Mouse (Mus musculus) heart, adult 2 months (tissue): ENCODE measurements at regions not wholly inside any gene's neighbourhood (a gene's known extent, or its start where the extent isn't known, plus 50 kb on each side); places are given as distances from the start of the nearest gene placed in this dataset.

Experiments used
- DNase-seq, 2 experiments: peaks; one replicate each; pipeline ENCODE4 v3.0.0; 2021
- H3K27ac ChIP-seq: fragments of 200-600 bp; 2 replicates; pipeline ENCODE4 v1.8.1; 2022
- H3K27me3 ChIP-seq: fragments of 200-500 bp; 2 replicates; pipeline ENCODE4 v1.6.1; 2012; ENCODE audit warnings: mild to moderate bottlenecking, low read length, inconsistent platforms, mixed read lengths; ENCODE audit not compliant: control insufficient read depth, insufficient read depth
- H3K36me3 ChIP-seq: fragments of 200-500 bp; 2 replicates; pipeline ENCODE4 v1.6.1; 2012; ENCODE audit warnings: low read length, inconsistent platforms; ENCODE audit not compliant: control insufficient read depth, insufficient read depth
- H3K4me1 ChIP-seq: fragments of 200-500 bp; 2 replicates; pipeline ENCODE4 v1.6.1; 2011; ENCODE audit warnings: low read length; ENCODE audit not compliant: control insufficient read depth, insufficient read depth
- H3K4me3 ChIP-seq: fragments of 200-600 bp; 2 replicates; pipeline ENCODE4 v1.8.1; 2022
- H3K79me2 ChIP-seq: fragments of 200-500 bp; replicated peaks from 2 replicates; pipeline ENCODE4 v1.6.1; 2012; ENCODE audit warnings: mild to moderate bottlenecking, inconsistent platforms, low read length, moderate library complexity, mixed read lengths; ENCODE audit not compliant: control insufficient read depth, insufficient read depth
- H3K9ac ChIP-seq: fragments of 200-500 bp; 2 replicates; pipeline ENCODE4 v1.6.1; 2012; ENCODE audit warnings: low read depth, mild to moderate bottlenecking, control low read depth, inconsistent platforms, low read length, mixed read lengths
- CTCF ChIP-seq: fragments of 200-600 bp; IDR thresholded peaks from 2 replicates; pipeline ENCODE4 v1.8.1; 2022; ENCODE audit warnings: antibody characterized with exemption, mild to moderate bottlenecking, moderate library complexity
- EP300 ChIP-seq: fragments of 200-500 bp; IDR thresholded peaks from 2 replicates; pipeline ENCODE4 v1.6.1; 2011; ENCODE audit warnings: low read depth, low read length, control low read depth; ENCODE audit not compliant: insufficient read depth
- POLR2A ChIP-seq: fragments of 200-500 bp; IDR thresholded peaks from 2 replicates; pipeline ENCODE4 v1.6.1; 2011; ENCODE audit warnings: mild to moderate bottlenecking, low read depth, low read length, control low read depth; ENCODE audit not compliant: insufficient read depth
- WGBS: fragments of 180-500 bp; shearing (Covaris S2); methylation state at CpG from one replicate; pipeline ENCODE4 v1.1.7; 2018; 5-methylcytosine and 5-hydroxymethylcytosine counted together
- intact Hi-C: fragments of 180-260 bp; cut with DNase I; formaldehyde crosslinking; loops from one replicate; pipeline ENCODE4 v1.15.1; 2025

- H3K27me3 ChIP-seq: no peaks in the 10 kb centered on the region
- no peak overlapping the region for H3K9ac ChIP-seq
- intact Hi-C loops: no loop called here
- DNase-seq: no peak
- WGBS: 72% methylated on average over 5 of the region's 5 CpGs
- TF ChIP-seq CTCF: no peak
- TF ChIP-seq POLR2A: no peak
- no peak for TF ChIP-seq EP300
- H3K79me2 ChIP-seq: no peaks in the 10 kb centered on the region
- H3K4me3 ChIP-seq: no peak overlapping the region
- H3K4me1 ChIP-seq: no peaks in the 10 kb centered on the region
- no peak overlapping the region for H3K27ac ChIP-seq
- H3K36me3 ChIP-seq: no peaks in the 10 kb centered on the region
Observed at GRCm38 (mm10) chr12:68604524-68605299, 554.3 kb downstream of the Rps29 start.

- intact Hi-C loops: no loop called here
- Histone ChIP-seq H3K4me1 (no peaks in the 10 kb centered on the region), H3K27me3 (no peaks in the 10 kb centered on the region), H3K9ac (no peak overlapping the region), H3K4me3 (no peak overlapping the region), H3K36me3 (no peaks in the 10 kb centered on the region), H3K79me2 (no peaks in the 10 kb centered on the region), H3K27ac (no peak overlapping the region)
- WGBS: 73% methylated on average over 4 of the region's 4 CpGs
- TF ChIP-seq EP300 (no peak), CTCF (no peak), POLR2A (no peak)
- DNase-seq: no peak
Observed at GRCm38 (mm10) chr12:68602682-68603081, 556.3 kb downstream of the Rps29 start.

- no peak overlapping the region for H3K9ac ChIP-seq
- no peaks in the 10 kb centered on the region for H3K36me3 ChIP-seq
- H3K27ac ChIP-seq: no peak overlapping the region
- H3K4me3 ChIP-seq: no peak overlapping the region
- intact Hi-C loops: no loop called here
- H3K79me2 ChIP-seq: no peaks in the 10 kb centered on the region
- H3K27me3 ChIP-seq: no peaks in the 10 kb centered on the region
- H3K4me1 ChIP-seq: no peaks in the 10 kb centered on the region
- TF ChIP-seq CTCF (no peak), EP300 (no peak), POLR2A (no peak)
- DNase-seq: no peak
Observed at GRCm38 (mm10) chr12:68601366-68601765, 557.6 kb downstream of the Rps29 start.

DNA sequence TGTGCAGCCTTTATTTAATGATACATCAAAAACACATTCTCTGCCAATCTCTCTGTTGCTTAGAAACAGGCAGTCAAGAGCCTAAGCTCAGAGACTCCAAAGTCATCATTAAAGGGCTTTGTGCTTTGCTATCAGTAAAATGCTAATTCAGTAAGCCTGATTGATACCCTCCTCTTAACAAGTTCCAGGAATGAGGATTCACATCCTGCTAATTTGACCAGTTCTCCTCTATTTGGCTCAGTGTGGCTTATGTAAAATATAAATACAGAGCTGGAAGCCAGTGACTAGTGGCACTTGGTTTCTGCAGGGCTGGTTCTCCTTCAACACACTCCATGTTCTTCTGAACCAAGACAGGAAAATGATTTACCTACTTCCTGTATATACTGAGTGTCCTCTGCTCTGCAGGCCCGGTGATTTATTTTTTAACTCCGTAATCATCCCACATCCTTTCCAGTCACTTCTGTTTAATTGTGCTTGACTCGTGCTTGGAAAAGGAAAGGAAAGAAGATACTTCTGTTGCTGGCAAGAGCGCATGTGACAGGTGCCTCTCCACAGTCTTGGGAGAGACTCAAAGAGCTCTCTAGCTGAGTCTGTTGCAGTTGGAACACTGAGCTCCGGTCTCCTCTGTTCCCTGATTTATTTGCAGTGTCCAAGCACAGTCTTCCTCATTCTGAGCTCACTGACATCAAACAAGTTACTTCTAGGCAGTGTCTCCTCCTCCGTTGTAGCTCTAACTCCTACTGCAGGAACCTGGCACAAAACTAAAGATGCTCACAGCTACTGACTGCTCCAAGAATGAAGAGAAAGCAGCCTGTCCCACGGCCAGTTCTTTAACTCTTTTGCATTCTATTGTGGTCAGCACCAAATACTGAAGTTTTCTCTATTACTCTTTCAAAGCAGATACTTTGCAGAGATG lies 559.0 kb downstream of the Rps29 start:
- Histone ChIP-seq H3K27ac (no peak overlapping the region), H3K4me3 (no peak overlapping the region), H3K36me3 (no peaks in the 10 kb centered on the region), H3K4me1 (no peaks in the 10 kb centered on the region), H3K27me3 (no peaks in the 10 kb centered on the region), H3K79me2 (no peaks in the 10 kb centered on the region), H3K9ac (no peak overlapping the region)
- no peak for DNase-seq
- no peak for TF ChIP-seq POLR2A
- no peak for TF ChIP-seq EP300
- WGBS: 45% methylated on average over 7 of the region's 7 CpGs
- intact Hi-C loops: no loop called here

DNA sequence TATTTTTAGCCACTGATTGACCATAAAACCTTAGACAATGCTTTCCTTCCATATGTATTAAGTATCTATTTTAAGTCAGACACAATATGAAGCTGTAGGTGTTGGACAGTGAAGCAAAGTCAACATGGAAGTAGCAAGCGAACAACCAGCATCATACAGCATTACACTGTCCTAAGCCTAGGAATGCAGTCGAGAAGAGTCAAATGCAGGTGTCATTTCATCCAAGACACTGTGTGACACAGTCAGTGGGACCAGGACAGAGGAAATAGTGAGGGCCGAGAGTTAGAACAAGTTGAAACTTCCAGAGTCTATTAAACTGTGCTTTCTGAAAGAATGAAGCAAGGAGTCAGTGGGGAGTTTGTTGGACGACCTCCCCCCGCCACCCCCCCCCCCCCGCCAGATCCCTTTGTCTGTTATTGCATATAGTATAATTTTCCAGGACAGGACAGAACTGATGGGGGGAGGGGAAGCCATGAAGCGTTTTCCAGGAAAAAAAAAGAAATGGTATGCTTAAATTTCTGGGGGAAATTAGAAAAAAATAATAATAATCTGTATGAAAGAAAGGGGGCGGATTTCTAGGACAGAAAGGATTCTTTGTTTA lies 559.9 kb downstream of the Rps29 start:
- Histone ChIP-seq H3K27me3 (no peaks in the 10 kb centered on the region), H3K27ac (no peak overlapping the region), H3K36me3 (no peaks in the 10 kb centered on the region), H3K79me2 (no peaks in the 10 kb centered on the region), H3K4me3 (no peak overlapping the region), H3K9ac (no peak overlapping the region), H3K4me1 (no peaks in the 10 kb centered on the region)
- no peak for DNase-seq
- WGBS: 71% methylated on average over 8 of the region's 8 CpGs
- intact Hi-C loops: no loop called here
- TF ChIP-seq POLR2A: no peak
- TF ChIP-seq EP300: no peak
- no peak for TF ChIP-seq CTCF

DNA sequence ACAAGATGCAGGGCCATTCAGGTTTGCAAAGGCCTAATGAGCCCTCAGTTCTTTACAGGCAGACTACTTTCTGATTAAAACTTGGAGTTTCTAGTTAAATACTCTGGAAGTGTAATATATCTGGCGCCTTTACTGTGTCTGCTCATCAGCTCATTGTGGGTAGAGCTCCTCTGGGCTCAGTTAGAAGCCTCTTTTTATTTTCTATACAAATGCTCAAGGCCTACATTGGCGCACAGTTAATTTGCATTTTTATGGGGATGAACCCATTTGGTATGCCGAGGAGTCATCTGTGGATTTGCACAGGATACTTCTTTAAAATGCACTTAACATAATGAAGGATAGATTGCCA lies 573.5 kb downstream of the Rps29 start:
- Histone ChIP-seq H3K4me1 (no peaks in the 10 kb centered on the region), H3K9ac (no peak overlapping the region), H3K79me2 (no peaks in the 10 kb centered on the region), H3K4me3 (no peak overlapping the region), H3K27ac (no peak overlapping the region), H3K36me3 (peaks cover 2% of the 10 kb centered on the region; the same call in 1 of the 2 replicates), H3K27me3 (no peaks in the 10 kb centered on the region)
- no peak for DNase-seq
- intact Hi-C loops: no loop called here
- 94% methylated on average over 3 of the region's 3 CpGs for WGBS
- TF ChIP-seq POLR2A: no peak
- TF ChIP-seq CTCF: no peak
- TF ChIP-seq EP300: no peak
